Mouse (Mus musculus) megakaryocyte, adult 5-6 weeks (primary cell): Measurements from ENCODE around the gene Ppp3ca. TPM values are rescaled to one million over a fixed set of nuclear protein-coding genes. Genes with fewer than 3 reads are reported as not detected.

Experiments
- ATAC-seq: 2 replicates; pipeline ENCODE4 v1.8.0; 2016; ENCODE audit warnings: mild to moderate bottlenecking, inconsistent platforms; ENCODE audit not compliant: poor library complexity, severe bottlenecking
- total RNA-seq, 2 experiments: library from RNA; stranded (forward) in 1 of 2; stranded (reverse) in 1 of 2; fragments of 153-499, 151-499 nt in 1 of 2; fragments of 221-1000, 200-1000 nt in 1 of 2; gene quantifications; 2 replicates each; pipeline versions ENCODE4 v1.2.3 to v1.2.4; 2015 to 2017

The Ppp3ca gene
- 82.1 and 85.1 TPM in 2 replicates for total RNA-seq (2015)
- 82.1 and 83.1 TPM in 2 replicates for total RNA-seq (2017)

- no peak for ATAC-seq
Measured at GRCm38 (mm10) chr3:136670110-136670359, at the start of gene Ppp3ca. Gene Ppp3ca (plus strand): TSS chr3:136670124.

- ATAC-seq = no peak
Measured at GRCm38 (mm10) chr3:136640544-136641230, 29.2 kb upstream of the Ppp3ca start.

GRCm38 (mm10) chr3:136650966-136651365 lies 19.0 kb upstream of the Ppp3ca start:
- ATAC-seq = no peak

GRCm38 (mm10) chr3:136651496-136651895 lies 18.4 kb upstream of the Ppp3ca start:
- no peak for ATAC-seq

- ATAC-seq = no peak
Measured at GRCm38 (mm10) chr3:136656460-136657035, 13.4 kb upstream of the Ppp3ca start.

- no peak for ATAC-seq
Measured at GRCm38 (mm10) chr3:136658681-136659080, 11.2 kb upstream of the Ppp3ca start.

- no peak for ATAC-seq
Measured at GRCm38 (mm10) chr3:136665119-136665518, 4.8 kb upstream of the Ppp3ca start.

- ATAC-seq = no peak
Measured at GRCm38 (mm10) chr3:136668072-136668471, 1.9 kb upstream of the Ppp3ca start.

- peak; percentile 80 for ATAC-seq
Measured at GRCm38 (mm10) chr3:136669231-136670109, 454 bp upstream of the Ppp3ca start.

- ATAC-seq = peak; percentile 2
Measured at GRCm38 (mm10) chr3:136670360-136671131, 622 bp downstream of the Ppp3ca start.

- peak; percentile 30 for ATAC-seq
Measured at GRCm38 (mm10) chr3:136671161-136671939, 1.4 kb downstream of the Ppp3ca start.

GRCm38 (mm10) chr3:136671940-136672278 lies 2.0 kb downstream of the Ppp3ca start:
- no peak for ATAC-seq

GRCm38 (mm10) chr3:136672870-136673269 lies 2.9 kb downstream of the Ppp3ca start:
- no peak for ATAC-seq

- ATAC-seq = no peak
Measured at GRCm38 (mm10) chr3:136673363-136673762, 3.4 kb downstream of the Ppp3ca start.

GRCm38 (mm10) chr3:136674486-136674885 lies 4.6 kb downstream of the Ppp3ca start:
- ATAC-seq = no peak

GRCm38 (mm10) chr3:136676991-136677390 lies 7.1 kb downstream of the Ppp3ca start:
- ATAC-seq = no peak

- no peak for ATAC-seq
Measured at GRCm38 (mm10) chr3:136678386-136678785, 8.5 kb downstream of the Ppp3ca start.

- no peak for ATAC-seq
Measured at GRCm38 (mm10) chr3:136679903-136680491, 10.1 kb downstream of the Ppp3ca start.

- ATAC-seq = peak; percentile 19
Measured at GRCm38 (mm10) chr3:136682242-136682641, 12.3 kb downstream of the Ppp3ca start.
